In genomic region chr11:106194155-106194541, GRCm38 (mm10) we compare ENCODE assay signal across 8 mouse cellular contexts. TPM values are rescaled to one million over a fixed set of nuclear protein-coding genes. Genes with fewer than 3 reads are reported as not detected.
DNase-seq lines count a peak whose midpoint lies in the region; ATAC-seq lines count a peak whose summit lies in the region.
"Had no signal": no experiment of that assay in that cellular context is flagged by ENCODE, and none has a peak within 500 bp of the region (broad histone marks: within the 10 kb centered on the region; RNA-seq: fewer than 3 reads in every experiment).

No protein-coding gene starts in this region.

- peak overlapping the region; percentile 61 for H3K4me2 ChIP-seq in lung, embryonic 16.5 days (ENCODE audit: low read depth, low read length)
- H3K4me2 ChIP-seq in forebrain, embryonic 11.5 days (ENCODE audit: low read depth, low read length, severe bottlenecking): peak overlapping the region; percentile 70
- peak overlapping the region; percentile 65 for H3K4me2 ChIP-seq in limb, embryonic 13.5 days (replicated peaks)
- peak overlapping the region; percentile 65 for H3K4me2 ChIP-seq in stomach, embryonic 14.5 days (replicated peaks; ENCODE audit: low read depth, low read length)

- peaks cover 15% of the 10 kb centered on the region for H3K4me1 ChIP-seq in lung, embryonic 16.5 days (replicated peaks; ENCODE audit: control insufficient read depth, insufficient read depth, low read length)
- H3K4me1 ChIP-seq in forebrain, embryonic 11.5 days (replicated peaks; ENCODE audit: control insufficient read depth, insufficient read depth, low read length): peaks cover 2% of the 10 kb centered on the region; the same call in 1 of the 2 replicates
- H3K4me1 ChIP-seq in limb, embryonic 13.5 days: peaks cover 7% of the 10 kb centered on the region
- peaks cover 3% of the 10 kb centered on the region; the same call in 1 of the 2 replicates for H3K4me1 ChIP-seq in stomach, embryonic 14.5 days (ENCODE audit: control insufficient read depth, insufficient read depth, low read length)

- ATAC-seq in lung, embryonic 16.5 days (ENCODE audit: low read depth): no peak
- no peak for ATAC-seq in forebrain, embryonic 11.5 days (replicated peaks; ENCODE audit: low FRiP score)
- no peak for ATAC-seq in limb, embryonic 13.5 days (ENCODE audit: low FRiP score, low read depth)
- no peak for ATAC-seq in stomach, embryonic 14.5 days (ENCODE audit: insufficient number of reproducible peaks, insufficient read depth, low FRiP score, low read depth)

- H3K9ac ChIP-seq in lung, embryonic 16.5 days (ENCODE audit: low read length): peak overlapping the region; percentile 72
- H3K9ac ChIP-seq in forebrain, embryonic 11.5 days (ENCODE audit: low read length): peak overlapping the region; percentile 60
- H3K9ac ChIP-seq in limb, embryonic 13.5 days: peak overlapping the region; percentile 60
- peak overlapping the region; percentile 43; the same call in 1 of the 2 replicates for H3K9ac ChIP-seq in stomach, embryonic 14.5 days (replicated peaks; ENCODE audit: low read depth, low read length)

- WGBS in lung, embryonic 16.5 days: 29% methylated on average over 3 of the region's 3 CpGs
- WGBS in forebrain, embryonic 11.5 days: 50% methylated on average over 3 of the region's 3 CpGs
- WGBS in limb, embryonic 13.5 days: 33% methylated on average over 3 of the region's 3 CpGs
- WGBS in stomach, embryonic 14.5 days: 20% methylated on average over 3 of the region's 3 CpGs

- peaks cover 13% of the 10 kb centered on the region for H3K36me3 ChIP-seq in lung, embryonic 16.5 days (ENCODE audit: control insufficient read depth, insufficient read depth, low read length)
- H3K36me3 ChIP-seq in forebrain, embryonic 11.5 days (ENCODE audit: control insufficient read depth, insufficient read depth, low read length): peaks cover 6% of the 10 kb centered on the region
- peaks cover 24% of the 10 kb centered on the region for H3K36me3 ChIP-seq in limb, embryonic 13.5 days
- peaks cover 15% of the 10 kb centered on the region for H3K36me3 ChIP-seq in stomach, embryonic 14.5 days (ENCODE audit: control insufficient read depth, insufficient read depth, low read length)

- no peak for DNase-seq in lung, adult 18-20 months
- DNase-seq in forebrain, embryonic 11.5 days (ENCODE audit: low spot score): no peak
- DNase-seq in ovary, postnatal 14 days (ENCODE audit: low spot score): no peak
- no peak for DNase-seq in adrenal gland, adult 2 months

- peak overlapping the region; percentile 84 for H3K4me3 ChIP-seq in lung, embryonic 16.5 days (ENCODE audit: low read length)
- peak overlapping the region; percentile 58 for H3K4me3 ChIP-seq in forebrain, embryonic 11.5 days (ENCODE audit: low read depth, low read length)
- H3K4me3 ChIP-seq in limb, embryonic 13.5 days: peak overlapping the region; percentile 77
- peak overlapping the region; percentile 65 for H3K4me3 ChIP-seq in stomach, embryonic 14.5 days (ENCODE audit: low read depth, low read length)

- H3K27ac ChIP-seq in lung, embryonic 16.5 days (ENCODE audit: low read length): peak overlapping the region; percentile 84
- H3K27ac ChIP-seq in forebrain, embryonic 11.5 days (ENCODE audit: low read depth, low read length): peak overlapping the region; percentile 79
- H3K27ac ChIP-seq in limb, embryonic 13.5 days: peak overlapping the region; percentile 75
- peak overlapping the region; percentile 84 for H3K27ac ChIP-seq in stomach, embryonic 14.5 days (ENCODE audit: low read length)

- H3K9me3 ChIP-seq in lung, embryonic 16.5 days (ENCODE audit: control insufficient read depth, low read length): no peaks in the 10 kb centered on the region
- no peaks in the 10 kb centered on the region for H3K9me3 ChIP-seq in forebrain, embryonic 11.5 days (ENCODE audit: control insufficient read depth, low read length)
- no peaks in the 10 kb centered on the region for H3K9me3 ChIP-seq in limb, embryonic 13.5 days
- H3K9me3 ChIP-seq in stomach, embryonic 14.5 days (ENCODE audit: control insufficient read depth, low read depth, low read length): no peaks in the 10 kb centered on the region

- no peaks in the 10 kb centered on the region for H3K27me3 ChIP-seq in lung, embryonic 16.5 days (ENCODE audit: control insufficient read depth, insufficient read depth, low read depth, low read length)
- no peaks in the 10 kb centered on the region for H3K27me3 ChIP-seq in forebrain, embryonic 11.5 days (ENCODE audit: control insufficient read depth, insufficient read depth, low read length)
- H3K27me3 ChIP-seq in limb, embryonic 13.5 days: no peaks in the 10 kb centered on the region
- no peaks in the 10 kb centered on the region for H3K27me3 ChIP-seq in stomach, embryonic 14.5 days (ENCODE audit: control insufficient read depth, insufficient read depth, low read length)

RNA-seq across cellular contexts. Expression of gene Strada, which starts 7.8 kb away (rescaled TPM):
- polyA plus RNA-seq in lung, embryonic 16.5 days (2015; fragmentation: Nextera tagmentation; extraction: Ambion mirVana): 22.7 and 24.2 TPM in 2 replicates
- polyA plus RNA-seq in forebrain, embryonic 11.5 days (2014; fragmentation: Nextera tagmentation; extraction: Ambion mirVana): 41.8 and 43.6 TPM in 2 replicates
- 32.8 and 33.7 TPM in 2 replicates for polyA plus RNA-seq in limb, embryonic 13.5 days (2015; fragmentation: Nextera tagmentation; extraction: Ambion mirVana)
- 23.2 and 27.5 TPM in 2 replicates for polyA plus RNA-seq in stomach, embryonic 14.5 days (2014; fragmentation: Nextera tagmentation; extraction: Ambion mirVana)
- total RNA-seq in adrenal gland, adult 2 months (2021): 10 to 100 TPM; 14.9 to 16.1 TPM
- polyA plus RNA-seq in adrenal gland, adult 2 months (2012; rRNA removed): 18.8 and 20.6 TPM in 2 replicates

RNA-seq across cellular contexts. Expression of gene Ccdc47, which starts 22.0 kb away (rescaled TPM):
- polyA plus RNA-seq in lung, embryonic 16.5 days (2015; fragmentation: Nextera tagmentation; extraction: Ambion mirVana): 91.9 and 96.3 TPM in 2 replicates
- polyA plus RNA-seq in forebrain, embryonic 11.5 days (2014; fragmentation: Nextera tagmentation; extraction: Ambion mirVana): 70.9 and 74.1 TPM in 2 replicates
- polyA plus RNA-seq in limb, embryonic 13.5 days (2015; fragmentation: Nextera tagmentation; extraction: Ambion mirVana): 73.2 and 76.8 TPM in 2 replicates
- polyA plus RNA-seq in stomach, embryonic 14.5 days (2014; fragmentation: Nextera tagmentation; extraction: Ambion mirVana): 60.2 and 68.1 TPM in 2 replicates
- total RNA-seq in adrenal gland, adult 2 months (2021): 100 to 1,000 TPM; 104 to 112 TPM
- polyA plus RNA-seq in adrenal gland, adult 2 months (2012; rRNA removed): 5.6 and 9.5 TPM in 2 replicates

RNA-seq across cellular contexts. Expression of gene Ddx42, which starts 22.6 kb away (rescaled TPM):
- 70.2 and 72.9 TPM in 2 replicates for polyA plus RNA-seq in lung, embryonic 16.5 days (2015; fragmentation: Nextera tagmentation; extraction: Ambion mirVana)
- polyA plus RNA-seq in forebrain, embryonic 11.5 days (2014; fragmentation: Nextera tagmentation; extraction: Ambion mirVana): 109 and 111 TPM in 2 replicates
- 88.5 and 91.4 TPM in 2 replicates for polyA plus RNA-seq in limb, embryonic 13.5 days (2015; fragmentation: Nextera tagmentation; extraction: Ambion mirVana)
- 67.9 TPM in 2 replicates for polyA plus RNA-seq in stomach, embryonic 14.5 days (2014; fragmentation: Nextera tagmentation; extraction: Ambion mirVana)
- total RNA-seq in adrenal gland, adult 2 months (2021): 10 to 100 TPM; 46.6 to 51.0 TPM
- 7.0 and 9.2 TPM in 2 replicates for polyA plus RNA-seq in adrenal gland, adult 2 months (2012; rRNA removed)

RNA-seq across cellular contexts. Expression of gene Limd2, which starts 33.5 kb away (rescaled TPM):
- polyA plus RNA-seq in lung, embryonic 16.5 days (2015; fragmentation: Nextera tagmentation; extraction: Ambion mirVana): 218 and 247 TPM in 2 replicates
- polyA plus RNA-seq in forebrain, embryonic 11.5 days (2014; fragmentation: Nextera tagmentation; extraction: Ambion mirVana): 309 and 337 TPM in 2 replicates
- polyA plus RNA-seq in limb, embryonic 13.5 days (2015; fragmentation: Nextera tagmentation; extraction: Ambion mirVana): 378 and 399 TPM in 2 replicates
- 149 and 157 TPM in 2 replicates for polyA plus RNA-seq in stomach, embryonic 14.5 days (2014; fragmentation: Nextera tagmentation; extraction: Ambion mirVana)
- total RNA-seq in adrenal gland, adult 2 months (2021): 10 to 100 TPM in 1 of 2 experiments, 1 to 10 TPM in 1; 9.5 to 17.1 TPM
- polyA plus RNA-seq in adrenal gland, adult 2 months (2012; rRNA removed): 18.1 and 20.0 TPM in 2 replicates

RNA-seq across cellular contexts. Expression of gene Gm10840, which starts 33.5 kb away (rescaled TPM):
- not detected in 2 replicates for polyA plus RNA-seq in lung, embryonic 16.5 days (2015; fragmentation: Nextera tagmentation; extraction: Ambion mirVana)
- polyA plus RNA-seq in forebrain, embryonic 11.5 days (2014; fragmentation: Nextera tagmentation; extraction: Ambion mirVana): 1.2 TPM in 1 of 2 replicates, not detected in the other
- polyA plus RNA-seq in limb, embryonic 13.5 days (2015; fragmentation: Nextera tagmentation; extraction: Ambion mirVana): not detected in 2 replicates
- not detected in 2 replicates for polyA plus RNA-seq in stomach, embryonic 14.5 days (2014; fragmentation: Nextera tagmentation; extraction: Ambion mirVana)
- not detected for total RNA-seq in adrenal gland, adult 2 months (2021)
- not detected in 2 replicates for polyA plus RNA-seq in adrenal gland, adult 2 months (2012; rRNA removed)
- total RNA-seq: adrenal gland, postnatal 14 days had no signal
